In the genomic region with DNA sequence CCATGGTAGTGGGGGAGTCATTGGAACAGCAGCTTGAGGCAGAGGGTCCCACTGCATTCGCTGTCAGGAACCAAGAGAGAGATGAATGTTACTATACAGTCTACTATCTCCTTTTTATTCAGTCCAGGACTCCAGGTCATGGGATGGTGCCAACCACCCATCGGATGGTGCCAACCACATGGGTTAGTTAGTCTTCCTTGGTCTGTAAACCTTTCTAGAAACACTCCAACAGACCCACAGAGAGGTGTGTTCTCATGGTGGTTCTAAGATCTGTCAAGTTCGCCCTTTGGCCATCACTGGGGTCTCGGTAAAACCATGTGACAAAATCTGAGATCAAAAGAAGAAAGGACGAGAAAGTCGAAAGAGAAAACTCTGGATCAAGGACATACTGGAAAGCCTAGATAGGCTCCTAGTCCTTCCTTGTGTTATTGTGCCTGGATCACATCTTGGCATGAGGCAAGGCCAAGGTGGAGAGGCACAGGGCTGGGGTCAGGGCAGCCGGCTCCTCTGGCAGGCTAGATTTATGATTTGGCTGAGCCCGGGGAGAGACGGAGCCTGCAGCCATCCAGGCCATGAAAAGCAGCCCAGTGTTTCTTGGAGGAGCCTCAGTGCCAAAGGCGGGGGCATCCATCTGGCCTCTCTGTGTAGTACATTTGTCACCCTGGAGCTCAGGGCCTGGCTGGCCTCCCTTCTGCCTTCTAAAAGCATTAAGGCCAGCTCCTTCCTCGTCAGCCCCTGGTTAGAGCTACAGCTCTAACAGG, we compare ENCODE assay signal across 12 mouse cellular contexts. TPM values are rescaled to one million over a fixed set of nuclear protein-coding genes. Genes with fewer than 3 reads are reported as not detected.
A peak's percentile ranks its signal among the peaks of the same experiment; 100 is the strongest.
DNase-seq lines count a peak whose midpoint lies in the region; ATAC-seq and TF ChIP-seq lines count a peak whose summit lies in the region.
"Had no signal": no experiment of that assay in that cellular context is flagged by ENCODE, and none has a peak within 500 bp of the region (broad histone marks: within the 10 kb centered on the region; RNA-seq: fewer than 3 reads in every experiment).

No protein-coding gene starts in this region.

- 92% methylated on average over 11 of the region's 11 CpGs for WGBS in forebrain, embryonic 10.5 days
- 94% methylated on average over 11 of the region's 11 CpGs for WGBS in forebrain, embryonic 13.5 days
- WGBS in stomach, postnatal 0 days: 80% methylated on average over 11 of the region's 11 CpGs

- H3K9ac ChIP-seq in forebrain, embryonic 13.5 days: no peak overlapping the region
- H3K9ac ChIP-seq in stomach, postnatal 0 days (ENCODE audit: low read length): no peak overlapping the region
- H3K9ac ChIP-seq: embryonic facial prominence, embryonic 13.5 days had no signal

- peaks cover 17% of the 10 kb centered on the region for H3K36me3 ChIP-seq in forebrain, embryonic 10.5 days (replicated peaks)
- H3K36me3 ChIP-seq in forebrain, embryonic 13.5 days (ENCODE audit: poor library complexity, severe bottlenecking): peaks cover 6% of the 10 kb centered on the region; the same call in 1 of the 2 replicates
- no peaks in the 10 kb centered on the region for H3K36me3 ChIP-seq in stomach, postnatal 0 days (ENCODE audit: control insufficient read depth, insufficient read depth, low read length)
- H3K36me3 ChIP-seq: embryonic facial prominence, embryonic 13.5 days had no signal

- no peak for TF ChIP-seq EP300 in stomach, postnatal 0 days (optimal IDR thresholded peaks at IDR 0.05)

- TF ChIP-seq CTCF in stomach, postnatal 0 days (IDR thresholded peaks at IDR 0.05; ENCODE audit: low read depth): no peak

- H3K27me3 ChIP-seq in forebrain, embryonic 10.5 days (ENCODE audit: poor library complexity, severe bottlenecking): no peaks in the 10 kb centered on the region
- H3K27me3 ChIP-seq in forebrain, embryonic 13.5 days: no peaks in the 10 kb centered on the region
- no peaks in the 10 kb centered on the region for H3K27me3 ChIP-seq in stomach, postnatal 0 days (ENCODE audit: control insufficient read depth, insufficient read depth, low read length)
- H3K27me3 ChIP-seq: embryonic facial prominence, embryonic 13.5 days had no signal

- ATAC-seq in forebrain, embryonic 13.5 days: no peak
- no peak for ATAC-seq in stomach, postnatal 0 days (ENCODE audit: low FRiP score, low TSS enrichment)
- ATAC-seq: lung, postnatal 0 days had no signal

- no peak overlapping the region for H3K4me3 ChIP-seq in forebrain, embryonic 10.5 days
- H3K4me3 ChIP-seq in forebrain, embryonic 13.5 days: no peak overlapping the region
- no peak overlapping the region for H3K4me3 ChIP-seq in stomach, postnatal 0 days (ENCODE audit: low read depth, low read length)
- H3K4me3 ChIP-seq: embryonic facial prominence, embryonic 13.5 days had no signal

- no peak for DNase-seq in forebrain, embryonic 10.5 days (ENCODE audit: extremely low spot score, low spot score)
- peak; percentile 58 for DNase-seq in ovary, adult 18-20 months (ENCODE audit: low spot score)
- DNase-seq in ovary, postnatal 10 days (ENCODE audit: low spot score): no peak
- DNase-seq in cerebellum, postnatal 10 days: peak; percentile 89 to 95
- DNase-seq in skeletal muscle tissue, adult 2 months (ENCODE audit: low read depth, low spot score): peak; percentile 38
- DNase-seq in stomach, postnatal 0 days (ENCODE audit: low spot score): no peak
- no peak for DNase-seq in lung, adult 18-20 months
- DNase-seq: kidney, postnatal 10 days; midbrain, embryonic 14.5 days had no signal

- peaks cover 60% of the 10 kb centered on the region for H3K4me1 ChIP-seq in forebrain, embryonic 10.5 days
- peaks cover 64% of the 10 kb centered on the region for H3K4me1 ChIP-seq in forebrain, embryonic 13.5 days
- no peaks in the 10 kb centered on the region for H3K4me1 ChIP-seq in stomach, postnatal 0 days (replicated peaks; ENCODE audit: control insufficient read depth, insufficient read depth)

- no peak overlapping the region for H3K4me2 ChIP-seq in forebrain, embryonic 13.5 days
- H3K4me2 ChIP-seq in stomach, postnatal 0 days (replicated peaks; ENCODE audit: low read depth): no peak overlapping the region
- H3K4me2 ChIP-seq: embryonic facial prominence, embryonic 13.5 days had no signal

- no peaks in the 10 kb centered on the region for H3K9me3 ChIP-seq in forebrain, embryonic 10.5 days
- H3K9me3 ChIP-seq in forebrain, embryonic 13.5 days (replicated peaks): no peaks in the 10 kb centered on the region
- H3K9me3 ChIP-seq in stomach, postnatal 0 days (ENCODE audit: control insufficient read depth, low read length): no peaks in the 10 kb centered on the region
- H3K9me3 ChIP-seq: embryonic facial prominence, embryonic 13.5 days had no signal

- H3K27ac ChIP-seq in forebrain, embryonic 10.5 days: 0 out of 2 replicates have a peak overlapping the region, but pooled peaks have one; percentile 17
- no peak overlapping the region for H3K27ac ChIP-seq in forebrain, embryonic 13.5 days
- no peak overlapping the region for H3K27ac ChIP-seq in stomach, postnatal 0 days (replicated peaks)
- H3K27ac ChIP-seq: embryonic facial prominence, embryonic 13.5 days had no signal

RNA-seq across cellular contexts. Expression of a gene that starts 36.4 kb away (rescaled TPM):
- polyA plus RNA-seq in forebrain, embryonic 10.5 days (2016; fragmentation: Nextera tagmentation; extraction: Ambion mirVana): 35.7 and 37.5 TPM in 2 replicates
- polyA plus RNA-seq in forebrain, embryonic 13.5 days (2015; fragmentation: Nextera tagmentation; extraction: Ambion mirVana): 40.8 and 41.7 TPM in 2 replicates
- polyA plus RNA-seq in stomach, postnatal 0 days (2015; fragmentation: Nextera tagmentation; extraction: Ambion mirVana): 0.56 and 0.70 TPM in 2 replicates

Comparison
In these comparisons a context has a peak if more than half of its experiments do, and no peak if none do; other contexts are left out.
1. DNase-seq: peak in ovary, adult 18-20 months (single experiment), cerebellum, postnatal 10 days (2 of 2) and skeletal muscle tissue, adult 2 months (single experiment); none in forebrain, embryonic 10.5 days (single experiment), ovary, postnatal 10 days (single experiment), stomach, postnatal 0 days (single experiment) and lung, adult 18-20 months (0 of 2).
2. RNA of a gene that starts 36.4 kb away (polyA plus RNA-seq): 40.8 to 41.7 TPM in forebrain, embryonic 13.5 days and 35.7 to 37.5 TPM in forebrain, embryonic 10.5 days; 0.56 to 0.70 TPM in stomach, postnatal 0 days; every median in the first group is over 10 times any median in the second.